Mouse (Mus musculus) kidney, adult 2 months (tissue): ENCODE results near the gene Gpc5. TPM values are rescaled to one million over a fixed set of nuclear protein-coding genes. Genes with fewer than 3 reads are reported as not detected.
A peak's percentile ranks its signal among the peaks of the same experiment; 100 is the strongest.

Experiments used
- DNase-seq: peaks from one replicate; pipeline ENCODE4 v3.0.0; 2021
- H3K27ac ChIP-seq: fragments of 200-500 bp; 2 replicates; pipeline ENCODE4 v1.5.1; 2012; ENCODE audit warnings: low read depth, low read length, control low read depth, inconsistent platforms; ENCODE audit not compliant: insufficient read depth
- H3K27me3 ChIP-seq: fragments of 200-500 bp; replicated peaks from 2 replicates; pipeline ENCODE4 v1.6.1; 2012; ENCODE audit warnings: mild to moderate bottlenecking, moderate library complexity, low read length, inconsistent platforms; ENCODE audit not compliant: control insufficient read depth, insufficient read depth
- H3K36me3 ChIP-seq: fragments of 200-500 bp; 2 replicates; pipeline ENCODE4 v1.6.1; 2012; ENCODE audit warnings: mild to moderate bottlenecking, moderate library complexity, low read length, inconsistent platforms; ENCODE audit not compliant: control insufficient read depth, insufficient read depth
- H3K4me1 ChIP-seq: fragments of 200-500 bp; 2 replicates; pipeline ENCODE4 v1.6.1; 2011; ENCODE audit warnings: low read length; ENCODE audit not compliant: control insufficient read depth, insufficient read depth
- H3K4me3 ChIP-seq: fragments of 200-500 bp; 2 replicates; pipeline ENCODE4 v1.5.1; 2011; ENCODE audit warnings: mild to moderate bottlenecking, low read depth, low read length, control low read depth; ENCODE audit not compliant: insufficient read depth
- CTCF ChIP-seq: fragments of 200-500 bp; conservative IDR thresholded peaks from 2 replicates; pipeline ENCODE4 v1.5.1; 2011; ENCODE audit warnings: low read depth, mild to moderate bottlenecking, control low read depth, low read length, moderate library complexity, mixed read lengths; ENCODE audit not compliant: insufficient read depth, insufficient read length
- POLR2A ChIP-seq: fragments of 200-500 bp; IDR thresholded peaks from one replicate; pipeline ENCODE4 v1.6.1; 2011; ENCODE audit warnings: low read depth, low read length, control low read depth
- WGBS: fragments of 180-500 bp; shearing (Covaris S2); methylation state at CpG from one replicate; pipeline ENCODE4 v1.1.7; 2018; 5-methylcytosine and 5-hydroxymethylcytosine counted together
- polyA plus RNA-seq: library from polyadenylated mRNA; depleted of rRNA; stranded (reverse); fragments of >200 nt; gene quantifications from 2 replicates; pipeline ENCODE4 v1.2.3, GENCODE M21; 2012

The Gpc5 gene
- polyA plus RNA-seq, 1 experiment: 0.69 TPM

GRCm38 (mm10) chr14:115411513-115412174 is 319.6 kb downstream of the Gpc5 start:
- 39% methylated on average over 6 of the region's 6 CpGs for WGBS
- TF ChIP-seq CTCF: no peak
- no peak for TF ChIP-seq POLR2A
- no peak overlapping the region for H3K4me3 ChIP-seq
- no peaks in the 10 kb centered on the region for H3K27me3 ChIP-seq
- H3K4me1 ChIP-seq: peaks cover 17% of the 10 kb centered on the region
- DNase-seq: peak; percentile 77
- peak overlapping the region; percentile 96 for H3K27ac ChIP-seq
- no peaks in the 10 kb centered on the region for H3K36me3 ChIP-seq

GRCm38 (mm10) chr14:115412821-115413220 is 320.8 kb downstream of the Gpc5 start:
- Histone ChIP-seq H3K27ac (peak overlapping the region; percentile 92), H3K4me1 (peaks cover 17% of the 10 kb centered on the region), H3K36me3 (no peaks in the 10 kb centered on the region), H3K4me3 (no peak overlapping the region), H3K27me3 (no peaks in the 10 kb centered on the region)
- DNase-seq: peak; percentile 9
- WGBS: 41% methylated on average over 3 of the region's 3 CpGs
- TF ChIP-seq CTCF: no peak
- TF ChIP-seq POLR2A: no peak

GRCm38 (mm10) chr14:115413429-115413828 is 321.4 kb downstream of the Gpc5 start:
- TF ChIP-seq CTCF: no peak
- no peak for TF ChIP-seq POLR2A
- no peaks in the 10 kb centered on the region for H3K27me3 ChIP-seq
- WGBS: 21% methylated on average over 1 of the region's 1 CpGs
- no peaks in the 10 kb centered on the region for H3K36me3 ChIP-seq
- H3K4me1 ChIP-seq: peaks cover 17% of the 10 kb centered on the region
- no peak overlapping the region for H3K4me3 ChIP-seq
- no peak overlapping the region for H3K27ac ChIP-seq
- DNase-seq: peak; percentile 92

- H3K27me3 ChIP-seq: no peaks in the 10 kb centered on the region
- peak; percentile 47 for DNase-seq
- WGBS: 32% methylated on average over 5 of the region's 5 CpGs
- no peaks in the 10 kb centered on the region for H3K36me3 ChIP-seq
- TF ChIP-seq POLR2A (no peak), CTCF (no peak)
- H3K27ac ChIP-seq: no peak overlapping the region
- no peak overlapping the region for H3K4me3 ChIP-seq
- peaks cover 17% of the 10 kb centered on the region for H3K4me1 ChIP-seq
These were observed 322.5 kb downstream of the Gpc5 start for GRCm38 (mm10) chr14:115414545-115414944.

GRCm38 (mm10) chr14:115431967-115432366 is 340.0 kb downstream of the Gpc5 start:
- Histone ChIP-seq H3K4me1 (no peaks in the 10 kb centered on the region), H3K27me3 (no peaks in the 10 kb centered on the region), H3K36me3 (no peaks in the 10 kb centered on the region), H3K4me3 (no peak overlapping the region), H3K27ac (no peak overlapping the region)
- TF ChIP-seq CTCF (no peak), POLR2A (no peak)
- 78% methylated on average over 3 of the region's 3 CpGs for WGBS
- no peak for DNase-seq

GRCm38 (mm10) chr14:115432368-115432767 is 340.4 kb downstream of the Gpc5 start:
- Histone ChIP-seq H3K4me3 (no peak overlapping the region), H3K27me3 (no peaks in the 10 kb centered on the region)
- WGBS: 71% methylated on average over 3 of the region's 3 CpGs

GRCm38 (mm10) chr14:115436617-115437016 is 344.6 kb downstream of the Gpc5 start:
- DNase-seq: no peak
- TF ChIP-seq CTCF (no peak), POLR2A (no peak)
- no peaks in the 10 kb centered on the region for H3K36me3 ChIP-seq
- no peak overlapping the region for H3K27ac ChIP-seq
- 52% methylated on average over 2 of the region's 2 CpGs for WGBS
- H3K4me3 ChIP-seq: no peak overlapping the region
- H3K27me3 ChIP-seq: no peaks in the 10 kb centered on the region
- H3K4me1 ChIP-seq: no peaks in the 10 kb centered on the region

More at GRCm38 (mm10) chr14:115432368-115432767, 340.4 kb downstream of the Gpc5 start:
- no peak for DNase-seq
- no peak for TF ChIP-seq CTCF
- TF ChIP-seq POLR2A: no peak
- Histone ChIP-seq H3K4me1 (no peaks in the 10 kb centered on the region), H3K36me3 (no peaks in the 10 kb centered on the region), H3K27ac (no peak overlapping the region)
